Mouse (Mus musculus): ENCODE data around the gene Wnt1. TPM values are rescaled to one million over a fixed set of nuclear protein-coding genes. Genes with fewer than 3 reads are reported as not detected.
A peak's percentile ranks its signal among the peaks of the same experiment; 100 is the strongest.

The Wnt1 gene
- polyA plus RNA-seq, 1 experiment from 2014 or later = not detected

DNA sequence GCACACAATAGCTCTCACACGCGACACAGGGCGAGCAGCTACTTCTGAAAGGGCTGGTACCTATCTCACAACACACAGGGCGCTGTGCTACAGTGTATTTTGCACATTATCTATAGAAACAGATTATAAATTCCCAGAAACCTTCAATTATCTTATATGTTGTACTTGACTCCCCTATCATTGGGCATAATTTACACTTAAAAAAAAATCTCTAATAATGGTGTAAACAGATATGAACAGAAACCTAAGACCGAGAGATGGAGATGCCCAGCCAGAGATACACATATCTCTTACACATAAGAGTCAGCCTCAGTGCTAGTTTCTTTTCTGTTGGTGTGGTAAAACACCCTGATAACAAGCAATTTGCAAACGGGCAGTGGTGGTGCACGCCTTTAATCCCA, 38.0 kb downstream of the Wnt1 start:
- ATAC-seq (peak; percentile 11; the same call in 1 of the 2 replicates), DNase-seq (no peak)
- Histone ChIP-seq H3K9ac (replicated peaks) (no peak overlapping the region; the same call in none of the 2 replicates), H3K27ac (ENCODE audit: low read depth) (peak overlapping the region; percentile 46), H3K4me3 (ENCODE audit: low read depth, low read length) (no peak overlapping the region), H3K9me3 (ENCODE audit: low read length) (no peaks in the 10 kb centered on the region), H3K27me3 (ENCODE audit: insufficient read depth, low read length) (no peaks in the 10 kb centered on the region), H3K4me1 (ENCODE audit: insufficient read depth) (peaks cover 36% of the 10 kb centered on the region), H3K36me3 (replicated peaks; ENCODE audit: insufficient read depth, low read length) (peaks cover 41% of the 10 kb centered on the region), H3K4me2 (ENCODE audit: low read depth, low read length) (peak overlapping the region; percentile 54)
- WGBS (ENCODE audit: insufficient replicate concordance) = 57% methylated on average over 7 of the region's 7 CpGs
- TF ChIP-seq CTCF (IDR thresholded peaks at IDR 0.05; ENCODE audit: low read depth) (no peak), EP300 (IDR thresholded peaks at IDR 0.05; ENCODE audit: low read depth) (peak; percentile 95)

DNA sequence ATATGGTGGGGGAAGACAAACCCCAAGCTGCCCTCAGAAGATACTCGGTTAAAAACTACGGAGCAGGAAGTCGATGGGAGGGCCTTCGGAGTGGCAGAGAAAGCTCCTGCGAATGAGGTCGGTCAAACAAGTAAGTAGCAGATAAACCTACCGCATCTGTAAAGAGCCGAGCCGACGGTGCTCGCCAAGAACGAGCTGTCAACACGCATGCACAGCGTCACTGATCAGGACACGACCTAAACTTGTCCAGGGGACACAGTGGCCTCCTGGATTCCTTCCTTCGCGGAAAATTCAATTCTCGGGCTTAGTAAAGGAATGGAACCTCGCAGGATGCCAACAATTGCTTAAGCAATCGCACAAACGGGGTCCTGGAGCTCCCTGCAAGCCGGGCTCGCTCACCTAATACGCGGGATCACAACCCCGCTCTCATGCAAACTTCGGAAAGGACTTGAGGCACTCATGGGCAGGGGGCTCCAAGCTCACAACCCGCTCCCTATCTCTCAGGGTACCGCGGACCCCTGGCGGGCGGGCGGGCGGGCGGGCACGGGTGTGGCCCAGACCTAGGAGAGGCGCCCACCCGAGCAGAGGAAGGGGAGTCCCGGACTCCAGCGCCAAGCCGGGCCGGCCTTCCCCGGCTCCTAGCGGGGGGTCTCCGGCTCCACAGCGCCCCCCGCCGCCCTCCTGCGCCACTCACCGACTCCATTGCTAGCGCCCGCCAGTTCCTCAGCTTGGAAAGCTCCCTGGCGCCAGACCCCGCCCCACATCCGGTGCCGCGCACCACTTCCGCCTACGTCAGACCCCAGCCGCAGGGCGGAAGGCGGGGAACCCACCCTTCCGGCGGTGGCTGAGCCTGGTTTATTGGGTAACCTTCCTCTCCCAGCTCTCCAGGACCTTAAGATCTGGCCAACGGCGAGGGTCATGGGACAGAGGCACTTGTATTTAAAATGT, 41.4 kb downstream of the Wnt1 start, which contains the start of gene Prkag1:
TSS of gene Prkag1 (minus strand) at position 786 of the 948 bp plus-strand sequence.
- peak within 1 kb of the TSS; percentile 93 for H3K4me3 ChIP-seq (ENCODE audit: low read depth, low read length)
- DNase-seq = peak; percentile 98
- H3K36me3 ChIP-seq (replicated peaks; ENCODE audit: insufficient read depth, low read length) = peaks cover 39% of the 10 kb centered on the region
- peak; percentile 93 for ATAC-seq
- peak within 1 kb of the TSS; percentile 99 for H3K27ac ChIP-seq (ENCODE audit: low read depth)
- H3K27me3 ChIP-seq (ENCODE audit: insufficient read depth, low read length) = no peaks in the 10 kb centered on the region
- H3K4me1 ChIP-seq (ENCODE audit: insufficient read depth) = peaks cover 42% of the 10 kb centered on the region
- H3K9ac ChIP-seq (replicated peaks) = peak within 1 kb of the TSS; percentile 90
- WGBS (ENCODE audit: insufficient replicate concordance) = under 1% methylated on average over 59 of the region's 66 CpGs
- no peaks in the 10 kb centered on the region for H3K9me3 ChIP-seq (ENCODE audit: low read length)
- TF ChIP-seq EP300 (IDR thresholded peaks at IDR 0.05; ENCODE audit: low read depth) = peak; percentile 77
- TF ChIP-seq CTCF (IDR thresholded peaks at IDR 0.05; ENCODE audit: low read depth) = peak; percentile 70
- peak within 1 kb of the TSS; percentile 82 for H3K4me2 ChIP-seq (ENCODE audit: low read depth, low read length)

DNA sequence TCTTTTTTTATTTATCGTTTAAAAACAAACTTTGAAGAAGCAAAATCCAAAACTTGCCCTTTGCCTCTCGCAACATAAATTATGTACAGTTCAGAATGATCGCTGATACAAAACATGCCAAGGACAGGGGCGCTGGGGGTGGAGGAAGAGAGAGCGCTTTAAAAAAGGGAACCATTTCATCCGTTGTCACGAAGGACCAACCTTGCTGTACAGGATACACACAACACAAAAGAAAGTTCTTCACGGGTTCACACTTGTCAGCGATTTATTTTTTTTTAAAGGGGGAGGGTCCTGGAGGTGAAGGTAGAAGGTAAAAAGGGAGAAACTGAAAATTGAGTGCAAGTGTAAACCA, 42.0 kb downstream of the Wnt1 start:
- 7% methylated on average over 9 of the region's 9 CpGs for WGBS (ENCODE audit: insufficient replicate concordance)
- H3K36me3 ChIP-seq (replicated peaks; ENCODE audit: insufficient read depth, low read length) = peaks cover 43% of the 10 kb centered on the region
- H3K4me1 ChIP-seq (ENCODE audit: insufficient read depth) = peaks cover 42% of the 10 kb centered on the region
- H3K4me2 ChIP-seq (ENCODE audit: low read depth, low read length) = peak overlapping the region; percentile 82
- peak overlapping the region; percentile 90 for H3K9ac ChIP-seq (replicated peaks)
- peak overlapping the region; percentile 99 for H3K27ac ChIP-seq (ENCODE audit: low read depth)
- no peaks in the 10 kb centered on the region for H3K27me3 ChIP-seq (ENCODE audit: insufficient read depth, low read length)
- TF ChIP-seq CTCF (IDR thresholded peaks at IDR 0.05; ENCODE audit: low read depth) (no peak), EP300 (IDR thresholded peaks at IDR 0.05; ENCODE audit: low read depth) (no peak)
- H3K9me3 ChIP-seq (ENCODE audit: low read length) = no peaks in the 10 kb centered on the region
- DNase-seq (no peak), ATAC-seq (peak; percentile 39)
- H3K4me3 ChIP-seq (ENCODE audit: low read depth, low read length) = peak overlapping the region; percentile 93

DNA sequence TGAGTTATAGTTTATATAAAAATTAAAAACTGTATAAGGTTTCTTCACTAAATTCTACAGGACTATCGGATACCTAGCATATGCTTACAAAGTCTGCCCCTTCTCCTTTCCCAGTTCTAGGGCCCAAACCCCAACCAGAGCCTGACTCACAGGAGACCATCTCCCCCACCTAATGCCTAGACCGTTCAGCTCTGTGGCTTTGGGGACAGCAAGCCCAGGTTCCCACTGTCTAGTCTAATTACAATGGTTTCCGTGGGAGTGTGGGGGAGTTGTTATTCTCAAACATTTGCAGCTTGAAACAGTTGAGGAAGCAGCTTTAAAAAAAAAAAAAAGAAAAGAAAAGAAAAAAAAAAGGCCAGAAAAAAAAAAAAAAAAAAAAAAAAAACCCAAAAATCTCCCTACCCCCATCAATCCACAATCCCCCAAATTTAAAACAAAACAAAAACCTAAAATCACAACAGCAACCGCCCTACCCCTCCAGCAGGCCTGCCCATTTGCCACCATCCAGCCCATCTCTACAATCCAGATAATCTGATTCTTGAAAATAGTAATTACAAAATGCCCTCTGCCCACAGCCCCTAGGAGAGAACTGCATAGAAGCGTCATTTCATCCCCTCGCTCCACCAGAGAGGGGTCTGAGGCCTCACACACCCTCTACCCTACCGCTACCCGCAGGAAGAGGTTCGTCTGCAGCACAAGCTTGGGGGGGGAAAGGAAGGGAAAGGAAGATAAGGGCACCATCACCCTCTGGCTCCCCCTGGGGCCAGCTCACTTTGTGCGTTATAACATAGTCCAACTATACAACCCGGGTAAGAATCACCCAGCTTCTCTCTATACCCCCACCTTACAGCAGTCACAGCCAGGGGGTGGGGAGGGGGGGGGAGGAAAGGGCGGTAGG, 42.8 kb downstream of the Wnt1 start:
- Histone ChIP-seq H3K9me3 (ENCODE audit: low read length) (no peaks in the 10 kb centered on the region), H3K27me3 (ENCODE audit: insufficient read depth, low read length) (no peaks in the 10 kb centered on the region), H3K9ac (replicated peaks) (peak overlapping the region; percentile 41; the same call in 1 of the 2 replicates), H3K4me3 (ENCODE audit: low read depth, low read length) (peak overlapping the region; percentile 93), H3K4me1 (ENCODE audit: insufficient read depth) (peaks cover 41% of the 10 kb centered on the region), H3K4me2 (ENCODE audit: low read depth, low read length) (peak overlapping the region; percentile 82), H3K36me3 (replicated peaks; ENCODE audit: insufficient read depth, low read length) (peaks cover 50% of the 10 kb centered on the region), H3K27ac (ENCODE audit: low read depth) (peak overlapping the region; percentile 99)
- ATAC-seq (no peak), DNase-seq (peak; percentile 69)
- TF ChIP-seq EP300 (IDR thresholded peaks at IDR 0.05; ENCODE audit: low read depth) (no peak), CTCF (IDR thresholded peaks at IDR 0.05; ENCODE audit: low read depth) (peak; percentile 62)
- WGBS (ENCODE audit: insufficient replicate concordance) = 31% methylated on average over 12 of the region's 12 CpGs

- Histone ChIP-seq H3K36me3 (replicated peaks; ENCODE audit: insufficient read depth, low read length) (peaks cover 53% of the 10 kb centered on the region), H3K27ac (ENCODE audit: low read depth) (peak overlapping the region; percentile 99; the same call in 1 of the 2 replicates), H3K4me2 (ENCODE audit: low read depth, low read length) (no peak overlapping the region; the same call in 1 of the 2 replicates), H3K4me1 (ENCODE audit: insufficient read depth) (peaks cover 35% of the 10 kb centered on the region), H3K27me3 (ENCODE audit: insufficient read depth, low read length) (no peaks in the 10 kb centered on the region), H3K9me3 (ENCODE audit: low read length) (no peaks in the 10 kb centered on the region), H3K4me3 (ENCODE audit: low read depth, low read length) (no peak overlapping the region), H3K9ac (replicated peaks) (no peak overlapping the region; the same call in 1 of the 2 replicates)
- ATAC-seq = no peak
- 80% methylated on average over 11 of the region's 11 CpGs for WGBS (ENCODE audit: insufficient replicate concordance)
- no peak for DNase-seq
- TF ChIP-seq CTCF (IDR thresholded peaks at IDR 0.05; ENCODE audit: low read depth) (no peak), EP300 (IDR thresholded peaks at IDR 0.05; ENCODE audit: low read depth) (no peak)
Measured at GRCm38 (mm10) chr15:98833281-98833680, 43.6 kb downstream of the Wnt1 start.

All from liver, postnatal 0 days (tissue).